Mouse (Mus musculus): ENCODE measurements around the gene Vmn1r80.
"Not testable (repeated sequence)": the region's sequence is repeated elsewhere in the genome, so short reads cannot be mapped to it uniquely, and the experiment has no call there.

DNA sequence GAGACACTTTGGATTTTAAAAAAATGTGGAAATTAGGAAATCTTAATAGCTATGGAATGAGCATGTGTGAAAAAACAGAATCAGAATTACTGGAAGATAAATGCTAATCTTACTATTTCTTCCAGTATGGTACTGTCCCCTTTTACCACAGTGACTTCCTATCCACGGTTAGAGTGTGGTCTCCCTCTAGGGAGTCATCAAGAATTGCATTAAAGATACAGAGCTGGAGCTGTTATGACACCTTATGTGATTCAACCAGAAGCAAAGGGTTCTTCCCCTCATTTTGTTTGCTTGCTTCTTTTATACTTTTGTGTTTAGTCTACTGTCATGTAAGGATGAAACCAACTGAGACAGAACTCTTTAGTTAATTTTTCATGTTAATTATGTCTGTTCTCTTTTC is 32.6 kb upstream of the Vmn1r80 start:
- TF ChIP-seq CTCF (IDR thresholded peaks at IDR 0.05; ENCODE audit: extremely low read depth, insufficient read length, insufficient replicate concordance, low read depth, low read length); POLR2A (IDR thresholded peaks at IDR 0.05; ENCODE audit: low read depth, low read length): not testable (repeated sequence)
